Mouse (Mus musculus) thymus, postnatal 4 days (tissue): ENCODE measurements around the gene Hist1h2bf.
"Not testable (repeated sequence)": the region's sequence is repeated elsewhere in the genome, so short reads cannot be mapped to it uniquely, and the experiment has no call there.

Experiments
- DNase-seq: peaks from one replicate; pipeline ENCODE4 v3.0.0; 2021

Gene Hist1h2bf

GRCm38 (mm10) chr13:23586099-23586939, 12.3 kb upstream of the Hist1h2bf start:
- peak; percentile 33 for DNase-seq

GRCm38 (mm10) chr13:23585442-23586098, 11.6 kb upstream of the Hist1h2bf start:
- DNase-seq, result peak; percentile 77

GRCm38 (mm10) chr13:23585029-23585441, 11.0 kb upstream of the Hist1h2bf start:
- peak; percentile 81 for DNase-seq

- peak; percentile 30 for DNase-seq
These were observed 10.3 kb upstream of the Hist1h2bf start for GRCm38 (mm10) chr13:23584331-23584730.

GRCm38 (mm10) chr13:23583387-23584068, 9.5 kb upstream of the Hist1h2bf start:
- peak; percentile 24 for DNase-seq

- peak; percentile 26 for DNase-seq
These were observed 8.4 kb upstream of the Hist1h2bf start for GRCm38 (mm10) chr13:23582219-23583056.

GRCm38 (mm10) chr13:23581408-23582218, 7.6 kb upstream of the Hist1h2bf start, which contains the start of gene Hist1h4d:
Hist1h4d (plus strand) TSS chr13:23581598.
- DNase-seq, result peak; percentile 91

GRCm38 (mm10) chr13:23577835-23578234, 3.8 kb upstream of the Hist1h2bf start:
- DNase-seq, result no peak

- DNase-seq, result no peak
These were observed 3.1 kb upstream of the Hist1h2bf start for GRCm38 (mm10) chr13:23576906-23577639.

GRCm38 (mm10) chr13:23576351-23576881, 2.4 kb upstream of the Hist1h2bf start:
- DNase-seq, result no peak

GRCm38 (mm10) chr13:23575864-23576313, 1.9 kb upstream of the Hist1h2bf start:
- DNase-seq, result peak; percentile 41

GRCm38 (mm10) chr13:23575271-23575851, 1.4 kb upstream of the Hist1h2bf start, which contains the start of gene Hist1h3d:
Hist1h3d (plus strand) TSS chr13:23575763.
- peak; percentile 40 for DNase-seq

GRCm38 (mm10) chr13:23574546-23575170, 662 bp upstream of the Hist1h2bf start:
- not testable (repeated sequence) for DNase-seq

- peak; percentile 49 for DNase-seq
These were observed 730 bp downstream of the Hist1h2bf start for GRCm38 (mm10) chr13:23573034-23573897.

- DNase-seq, result no peak
These were observed 1.6 kb downstream of the Hist1h2bf start for GRCm38 (mm10) chr13:23572218-23573033.

- DNase-seq, result peak; percentile 30
These were observed 2.3 kb downstream of the Hist1h2bf start for GRCm38 (mm10) chr13:23571504-23572217.

GRCm38 (mm10) chr13:23571022-23571503, 2.9 kb downstream of the Hist1h2bf start, which contains the start of the genes Hist1h2ae and Hist1h2bg:
Hist1h2ae (minus strand) TSS chr13:23571220.
Hist1h2bg (plus strand) TSS chr13:23571396.
- peak; percentile 79 for DNase-seq
